Mouse (Mus musculus): ENCODE data around the gene Dennd5b. TPM values are rescaled to one million over a fixed set of nuclear protein-coding genes. Genes with fewer than 3 reads are reported as not detected.
A peak's percentile ranks its signal among the peaks of the same experiment; 100 is the strongest.
"Not testable (repeated sequence)": the region's sequence is repeated elsewhere in the genome, so short reads cannot be mapped to it uniquely, and the experiment has no call there.

Dennd5b gene
- polyA plus RNA-seq, 1 experiment from 2014 or later, result 4.6 TPM

GRCm38 (mm10) chr6:148941880-148942279, 159.6 kb downstream of the Dennd5b start:
- 58% methylated on average over 5 of the region's 5 CpGs for WGBS
- TF ChIP-seq CTCF (IDR thresholded peaks at IDR 0.05; ENCODE audit: low read depth), result no peak
- Histone ChIP-seq H3K9me3 (replicated peaks; ENCODE audit: low read length) (no peaks in the 10 kb centered on the region), H3K4me2 (ENCODE audit: low read length) (no peak overlapping the region), H3K36me3 (ENCODE audit: insufficient read depth, low read length) (no peaks in the 10 kb centered on the region), H3K27ac (no peak overlapping the region; the same call in 1 of the 2 replicates), H3K4me1 (replicated peaks; ENCODE audit: insufficient read depth, low read length) (0 out of 2 replicates have a peak, but pooled peaks cover 5% of the 10 kb centered on the region), H3K27me3 (ENCODE audit: insufficient read depth, low read length) (no peaks in the 10 kb centered on the region), H3K4me3 (replicated peaks; ENCODE audit: low read depth, low read length) (no peak overlapping the region), H3K9ac (ENCODE audit: low read depth, low read length) (no peak overlapping the region)
- no peak for ATAC-seq (replicated peaks; ENCODE audit: low FRiP score, low read depth)
- DNase-seq (ENCODE audit: low spot score), result no peak

GRCm38 (mm10) chr6:148940383-148940782, 161.1 kb downstream of the Dennd5b start:
- not testable (repeated sequence) for H3K9ac ChIP-seq (ENCODE audit: low read depth, low read length); H3K4me1 ChIP-seq (replicated peaks; ENCODE audit: insufficient read depth, low read length); H3K9me3 ChIP-seq (replicated peaks; ENCODE audit: low read length); H3K4me2 ChIP-seq (ENCODE audit: low read length); H3K4me3 ChIP-seq (replicated peaks; ENCODE audit: low read depth, low read length); ATAC-seq (replicated peaks; ENCODE audit: low FRiP score, low read depth); H3K36me3 ChIP-seq (ENCODE audit: insufficient read depth, low read length); H3K27me3 ChIP-seq (ENCODE audit: insufficient read depth, low read length); H3K27ac ChIP-seq
- DNase-seq (ENCODE audit: low spot score), result peak; percentile 51
- 76% methylated on average over 2 of the region's 3 CpGs for WGBS
- TF ChIP-seq CTCF (IDR thresholded peaks at IDR 0.05; ENCODE audit: low read depth), result peak; percentile 49

Other genes starting within 250 kb of the Dennd5b start
- 10.1 and 12.6 TPM in 2 replicates for gene Caprin2, start 205.4 kb downstream of the Dennd5b start, polyA plus RNA-seq (2015; fragmentation: Nextera tagmentation; extraction: Ambion mirVana)
- gene Sinhcaf, start 155.2 kb downstream of the Dennd5b start, polyA plus RNA-seq (2015; fragmentation: Nextera tagmentation; extraction: Ambion mirVana), result 103 and 107 TPM in 2 replicates
- not detected in 2 replicates for gene Gm10203, start 28.5 kb upstream of the Dennd5b start, polyA plus RNA-seq (2015; fragmentation: Nextera tagmentation; extraction: Ambion mirVana)
- 22.7 and 26.0 TPM in 2 replicates for gene Etfbkmt, start 38.2 kb upstream of the Dennd5b start, polyA plus RNA-seq (2015; fragmentation: Nextera tagmentation; extraction: Ambion mirVana)
- 34.3 and 36.0 TPM in 2 replicates for gene Amn1, start 87.0 kb upstream of the Dennd5b start, polyA plus RNA-seq (2015; fragmentation: Nextera tagmentation; extraction: Ambion mirVana)
- 45.5 and 46.6 TPM in 2 replicates for gene Resf1, start 207.7 kb upstream of the Dennd5b start, polyA plus RNA-seq (2015; fragmentation: Nextera tagmentation; extraction: Ambion mirVana)

All from kidney, postnatal 0 days (tissue).